Mouse (Mus musculus): ENCODE data around the gene Pagr1a.

The Pagr1a gene

GRCm38 (mm10) chr7:127003620-127004019 lies 13.5 kb downstream of the Pagr1a start:
- WGBS: 79% methylated on average over 5 of the region's 5 CpGs

GRCm38 (mm10) chr7:126999568-126999967 lies 17.6 kb downstream of the Pagr1a start:
- 83% methylated on average over 10 of the region's 10 CpGs for WGBS

- WGBS: 87% methylated on average over 4 of the region's 4 CpGs
Measured at GRCm38 (mm10) chr7:126996449-126996848, 20.7 kb downstream of the Pagr1a start.

GRCm38 (mm10) chr7:126988816-126989215 lies 28.3 kb downstream of the Pagr1a start:
- WGBS: 88% methylated on average over 8 of the region's 8 CpGs

DNA sequence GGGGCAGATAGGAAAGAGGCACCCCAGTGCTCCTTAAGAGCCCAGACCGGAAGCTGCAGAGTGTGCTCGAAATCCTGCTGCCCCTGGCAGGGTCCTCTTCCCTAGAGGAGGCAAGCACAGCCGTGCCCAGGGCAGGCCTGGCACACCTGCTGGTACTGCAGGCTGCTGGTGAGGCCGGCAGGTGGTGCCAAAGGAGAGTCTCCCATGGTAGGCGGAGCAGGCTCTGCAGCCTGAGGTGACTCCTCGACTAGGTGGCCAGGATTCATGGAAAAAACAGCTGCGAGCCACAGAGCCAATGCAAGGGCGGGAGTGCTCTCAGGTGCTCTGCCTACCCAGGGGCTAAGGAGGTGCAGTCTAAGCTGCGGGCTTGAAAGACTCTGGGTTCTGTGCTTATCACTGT lies 30.8 kb downstream of the Pagr1a start:
- 41% methylated on average over 9 of the region's 9 CpGs for WGBS

GRCm38 (mm10) chr7:126984667-126985444 lies 32.3 kb downstream of the Pagr1a start:
- 36% methylated on average over 10 of the region's 10 CpGs for WGBS

GRCm38 (mm10) chr7:126983113-126983512 lies 34.0 kb downstream of the Pagr1a start:
- WGBS: 60% methylated on average over 7 of the region's 7 CpGs

DNA sequence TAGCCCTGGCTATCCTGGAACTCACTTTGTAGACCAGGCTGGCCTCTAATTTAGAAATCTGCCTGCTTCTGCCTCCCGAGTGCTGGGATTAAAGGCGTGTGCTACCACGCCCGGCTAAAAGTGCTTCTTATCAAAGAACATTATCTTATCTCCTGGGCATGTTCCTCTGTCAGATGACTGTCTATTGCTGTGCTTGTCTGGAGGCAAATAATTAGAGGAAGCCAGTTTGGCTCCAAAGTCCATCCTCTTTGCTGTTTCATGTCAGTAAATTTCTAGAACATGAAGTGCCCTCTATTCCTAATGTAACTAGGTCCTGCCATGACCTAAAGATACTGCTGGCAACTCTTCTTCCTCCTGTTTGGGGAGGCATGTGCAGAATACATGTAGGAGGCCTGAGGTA lies 35.1 kb downstream of the Pagr1a start:
- 89% methylated on average over 4 of the region's 4 CpGs for WGBS

DNA sequence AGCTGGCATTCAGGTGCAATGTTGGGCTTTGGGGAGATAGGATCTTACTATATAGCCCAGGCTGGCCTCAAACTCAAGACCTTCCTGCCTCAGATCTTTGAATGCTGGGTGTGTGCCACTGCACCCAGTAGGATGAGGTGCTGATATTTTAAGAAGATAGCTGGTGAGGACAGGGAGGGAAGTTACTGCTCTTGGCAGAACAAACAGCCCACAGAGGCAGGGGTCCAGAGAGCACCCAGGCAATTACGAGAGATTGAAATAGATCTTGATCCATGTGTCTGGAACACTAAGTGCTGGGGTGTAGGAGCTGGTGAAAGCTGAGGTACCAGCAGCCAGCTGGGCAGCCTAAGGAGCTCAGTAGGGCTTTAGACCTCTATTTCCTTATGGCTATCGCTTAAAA lies 35.6 kb downstream of the Pagr1a start:
- 56% methylated on average over 2 of the region's 2 CpGs for WGBS

GRCm38 (mm10) chr7:126978841-126979240 lies 38.3 kb downstream of the Pagr1a start:
- 87% methylated on average over 6 of the region's 6 CpGs for WGBS

DNA sequence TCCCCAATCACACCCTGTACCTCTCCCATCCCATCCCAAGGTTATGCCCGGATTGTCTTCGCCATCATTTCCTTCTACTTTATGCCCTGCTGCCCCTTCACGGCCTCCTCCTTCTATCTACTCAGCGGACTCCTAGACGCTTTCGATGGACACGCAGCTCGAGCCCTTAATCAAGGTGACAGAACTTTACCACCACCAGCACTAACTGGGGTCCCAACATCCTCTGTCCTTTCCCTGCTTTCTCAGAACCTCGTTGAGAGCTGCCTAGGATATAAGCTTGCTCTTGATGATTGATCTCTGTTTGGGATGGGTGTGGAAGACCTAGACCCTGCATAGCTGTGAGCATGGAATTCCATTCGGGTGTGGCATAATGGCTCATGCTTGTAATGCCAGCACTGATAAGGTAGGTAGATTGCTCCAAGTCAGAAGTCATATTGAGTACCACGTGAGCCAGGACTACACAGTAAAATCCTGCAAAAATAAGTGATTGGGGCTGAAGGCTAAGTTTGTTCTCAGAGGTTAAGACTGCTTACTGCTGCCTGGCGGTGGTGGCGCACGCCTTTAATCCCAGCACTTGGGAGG lies 40.2 kb downstream of the Pagr1a start:
- 23% methylated on average over 14 of the region's 14 CpGs for WGBS

DNA sequence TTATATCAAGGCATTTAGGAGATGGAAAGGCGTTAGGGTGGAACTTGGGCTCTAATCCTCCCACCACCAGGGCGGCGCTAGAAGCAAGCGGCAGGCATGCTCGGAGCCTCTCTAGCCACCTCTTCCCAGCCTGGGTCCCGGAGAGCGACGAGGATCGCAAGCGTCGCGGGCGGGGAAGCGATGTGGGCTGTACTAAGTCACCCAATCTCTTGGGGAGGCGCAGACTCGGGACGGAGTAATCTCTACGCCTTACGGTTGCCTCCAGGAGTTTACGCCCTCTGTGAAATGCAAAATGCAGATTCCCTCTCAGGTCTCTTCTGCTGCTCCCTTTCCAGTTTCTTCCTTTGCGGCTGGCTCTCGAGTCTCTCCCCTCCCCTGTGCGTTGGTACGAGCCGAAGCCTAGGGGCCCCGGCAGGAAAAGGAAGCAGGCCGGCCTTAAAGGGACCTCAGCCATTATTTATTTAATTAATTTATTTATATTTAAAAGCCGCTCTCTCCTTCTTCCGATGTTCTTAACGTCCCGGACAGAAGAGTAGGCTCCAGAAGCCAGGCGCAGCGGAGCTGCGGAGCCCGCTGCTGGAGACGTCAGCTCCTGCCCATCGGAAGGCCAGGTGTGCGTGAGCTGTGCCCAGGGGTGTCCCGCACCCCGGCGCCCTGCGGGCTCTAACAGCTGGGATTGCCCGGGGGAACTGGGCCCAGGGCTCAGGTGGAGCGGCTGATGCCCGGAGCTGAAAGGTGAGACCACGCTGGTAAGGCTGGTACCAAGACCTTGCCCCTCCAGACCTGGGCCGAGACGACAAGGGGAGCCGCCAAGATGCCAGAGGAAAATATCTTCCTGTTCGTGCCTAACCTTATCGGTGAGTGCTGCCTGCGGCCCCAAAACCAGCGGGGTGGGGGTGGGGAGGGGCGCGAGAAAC lies 40.9 kb downstream of the Pagr1a start, which contains the start of gene Cdiptos:
Cdiptos (minus strand) TSS at position 149 of the 917 bp plus-strand sequence.
- WGBS: under 1% methylated on average over 55 of the region's 55 CpGs

GRCm38 (mm10) chr7:126975893-126975949 lies 41.4 kb downstream of the Pagr1a start, which contains the start of gene Cdipt:
TSS of gene Cdipt (plus strand) at chr7:126975914.
- WGBS: 4% methylated on average over 1 of the region's 1 CpGs

- WGBS: 5% methylated on average over 8 of the region's 8 CpGs
Measured at GRCm38 (mm10) chr7:126975493-126975892, 41.7 kb downstream of the Pagr1a start.

GRCm38 (mm10) chr7:126967361-126967760 lies 49.8 kb downstream of the Pagr1a start:
- WGBS: 73% methylated on average over 6 of the region's 6 CpGs

- WGBS: 40% methylated on average over 3 of the region's 3 CpGs
Measured at GRCm38 (mm10) chr7:126965568-126965967, 51.6 kb downstream of the Pagr1a start.

Data from cerebral cortex, adult 2 months (tissue).